Mouse (Mus musculus) adrenal gland, postnatal 25 days (tissue): Measurements from ENCODE around the gene Pex26. TPM values are rescaled to one million over a fixed set of nuclear protein-coding genes. Genes with fewer than 3 reads are reported as not detected.
A peak's percentile ranks its signal among the peaks of the same experiment; 100 is the strongest.

Experiments used
- DNase-seq: peaks from one replicate; pipeline ENCODE4 v3.0.0; 2021; ENCODE audit warnings: mixed read lengths
- total RNA-seq: library from RNA; stranded (reverse); gene quantifications from 2 replicates; pipeline ENCODE4 v1.2.3, GENCODE M21; 2021

The Pex26 gene
- total RNA-seq, 1 experiment from 2014 or later = 17.2 TPM

DNA sequence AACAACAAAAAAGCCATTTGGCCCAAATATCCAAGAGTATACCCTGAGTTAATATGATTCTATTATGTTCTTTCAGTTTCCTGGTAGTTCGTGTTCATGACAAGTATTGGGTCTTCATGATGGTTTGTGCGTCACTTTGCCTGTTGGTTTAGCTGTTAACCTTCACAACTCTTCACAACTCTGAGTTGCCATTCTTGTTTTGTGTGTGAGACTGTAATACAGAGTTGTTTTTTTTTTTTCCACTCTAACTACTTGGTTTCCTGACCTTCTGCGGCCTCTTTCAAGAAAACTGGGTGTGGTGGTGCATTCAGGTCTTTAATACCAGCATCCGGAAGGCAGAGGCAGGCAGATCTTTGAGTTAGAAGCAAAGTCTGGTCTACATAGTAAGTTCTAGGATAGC, 54.7 kb downstream of the Pex26 start:
- no peak for DNase-seq

GRCm38 (mm10) chr6:121241780-121242179, 58.3 kb downstream of the Pex26 start:
- no peak for DNase-seq

- DNase-seq = no peak
These were observed 59.7 kb downstream of the Pex26 start for GRCm38 (mm10) chr6:121243161-121243560.

- peak; percentile 95 for DNase-seq
These were observed 61.9 kb downstream of the Pex26 start, which contains the start of gene Usp18 for GRCm38 (mm10) chr6:121245127-121246036. Gene Usp18, plus strand, starts transcription at chr6:121245906.

DNA sequence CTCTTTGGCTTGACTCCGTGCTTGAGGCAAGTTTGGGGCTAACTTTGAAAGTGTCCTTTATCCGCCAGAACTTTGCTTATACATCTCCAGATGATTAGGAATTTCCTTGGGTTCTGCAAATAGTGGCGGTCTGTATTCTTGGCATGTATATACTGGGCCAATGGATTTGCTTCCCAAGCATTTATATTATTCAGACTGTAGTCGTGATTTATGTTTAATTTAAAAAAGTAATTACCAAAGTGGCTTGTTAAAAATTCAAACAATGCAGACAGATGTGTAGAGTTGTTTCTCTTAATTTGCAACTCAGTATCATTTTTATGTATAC, 62.5 kb downstream of the Pex26 start:
- DNase-seq = no peak

Other genes starting within 250 kb of the Pex26 start
- gene Mical3, start 52.7 kb upstream of the Pex26 start, total RNA-seq = 65.9 and 72.6 TPM in 2 replicates
- gene Tuba8, start 27.0 kb downstream of the Pex26 start, total RNA-seq = 5.3 and 8.0 TPM in 2 replicates
- 1.4 and 2.2 TPM in 2 replicates for gene Usp18, start 62.2 kb downstream of the Pex26 start, total RNA-seq
- 1.4 and 2.3 TPM in 2 replicates for gene Slc6a13, start 116.6 kb downstream of the Pex26 start, total RNA-seq
- gene Slc6a12, start 159.4 kb downstream of the Pex26 start, total RNA-seq = 0.36 and 1.1 TPM in 2 replicates